Mouse (Mus musculus) olfactory bulb, adult 2 months (tissue): Measurements from ENCODE around the gene Cdip1.

Experiments
- CTCF ChIP-seq: fragments of 200-500 bp; IDR thresholded peaks from 2 replicates; pipeline ENCODE4 v1.5.1; 2012; ENCODE audit warnings: low read depth, mild to moderate bottlenecking, low read length, moderate library complexity; ENCODE audit not compliant: insufficient read depth
- POLR2A ChIP-seq: fragments of 200-500 bp; IDR thresholded peaks from 2 replicates; pipeline ENCODE4 v1.6.1; 2012; ENCODE audit warnings: mild to moderate bottlenecking, low read depth, low read length, moderate library complexity; ENCODE audit not compliant: insufficient read depth

DNA sequence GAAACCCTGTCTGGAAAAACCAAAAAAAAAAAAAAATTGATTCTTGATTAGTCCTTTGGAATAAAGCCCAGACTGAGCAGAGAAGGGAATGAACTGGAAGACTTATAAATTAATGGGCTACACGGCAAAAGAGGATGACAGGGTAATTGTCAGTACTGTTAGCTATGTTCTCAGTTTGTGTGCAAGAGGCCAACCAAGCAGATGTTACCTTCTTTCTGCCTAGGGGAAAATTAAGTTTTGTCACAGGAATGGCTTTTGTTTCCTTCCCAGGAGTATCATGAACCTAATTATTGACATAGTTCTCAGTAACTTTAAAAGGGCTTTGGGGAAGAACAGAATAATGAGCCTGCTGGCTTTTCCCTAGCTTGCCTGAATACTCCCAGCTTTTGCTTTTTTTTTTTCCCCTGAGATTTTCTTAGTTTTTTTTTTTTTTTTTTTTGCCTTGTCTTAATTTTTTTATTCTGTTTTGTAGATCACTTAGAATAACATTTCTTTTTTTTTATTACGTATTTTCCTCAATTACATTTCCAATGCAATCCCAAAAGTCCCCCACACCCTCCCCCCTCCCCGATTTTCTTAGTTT, 59.2 kb downstream of the Cdip1 start:
- TF ChIP-seq POLR2A = no peak
- TF ChIP-seq CTCF = no peak
